Mouse (Mus musculus): ENCODE data around the gene P2ry4.

The P2ry4 gene

DNA sequence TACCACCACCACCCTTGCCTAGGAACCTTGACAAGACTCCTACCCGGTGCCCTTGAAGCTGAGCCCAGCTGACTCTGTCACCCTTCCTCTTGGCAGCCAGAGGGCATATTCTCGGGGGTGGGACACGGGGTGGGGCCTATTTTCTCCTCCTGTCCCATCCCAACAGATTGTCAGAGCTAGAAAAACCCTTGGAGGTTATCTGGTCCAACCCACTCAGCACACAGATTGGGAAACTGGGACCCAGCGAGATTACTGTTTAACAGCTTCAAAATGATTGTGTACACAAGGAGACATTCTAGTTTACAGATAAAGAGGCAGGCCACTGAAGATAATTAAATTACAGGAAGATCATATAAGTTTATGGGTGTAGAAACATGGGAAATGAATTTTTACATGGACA lies at the start of gene P2ry4:
P2ry4 (minus strand) TSS at position 79 of the 400 bp plus-strand sequence.
- no peak for DNase-seq (ENCODE audit: low spot score)

DNA sequence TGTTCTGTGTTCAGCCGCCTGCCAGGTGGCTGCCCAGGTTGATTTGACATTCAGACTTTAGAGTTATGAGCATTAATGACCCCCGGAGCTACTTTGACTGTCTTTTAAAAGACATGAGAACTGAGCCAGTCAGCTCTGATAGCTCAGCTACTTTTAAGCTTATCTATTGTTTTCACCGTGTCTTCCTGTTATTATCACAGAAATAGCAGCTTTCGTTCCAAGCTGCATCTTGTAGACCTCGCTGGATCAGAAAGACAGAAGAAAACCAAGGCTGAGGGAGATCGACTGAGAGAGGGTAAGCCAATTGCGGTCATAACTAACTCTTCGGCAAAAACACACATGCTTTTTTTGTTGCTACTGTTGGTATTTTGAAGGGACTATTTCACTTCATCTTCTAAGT lies 43.8 kb upstream of the P2ry4 start:
- no peak for DNase-seq (ENCODE audit: low spot score)

DNA sequence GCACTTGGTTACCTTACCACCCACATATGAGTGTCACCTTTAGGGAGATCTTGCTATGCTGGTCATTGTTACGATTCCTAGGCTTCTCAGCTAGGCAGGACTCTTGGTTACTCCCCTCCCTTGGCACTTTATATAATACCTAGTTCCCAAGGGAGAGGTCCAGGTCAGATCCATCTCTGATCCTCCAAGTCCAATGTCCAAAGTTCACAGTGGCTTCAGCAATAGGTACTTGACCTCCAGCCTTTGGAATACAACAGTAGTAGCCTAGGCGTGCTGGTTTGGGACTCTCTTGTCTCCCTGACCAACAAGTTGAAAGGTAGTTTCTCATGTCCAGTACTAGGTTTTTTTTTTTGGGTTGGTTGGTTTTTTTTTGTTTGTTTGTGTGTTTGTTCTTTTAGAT lies 34.4 kb upstream of the P2ry4 start:
- no peak for DNase-seq (ENCODE audit: low spot score)

DNA sequence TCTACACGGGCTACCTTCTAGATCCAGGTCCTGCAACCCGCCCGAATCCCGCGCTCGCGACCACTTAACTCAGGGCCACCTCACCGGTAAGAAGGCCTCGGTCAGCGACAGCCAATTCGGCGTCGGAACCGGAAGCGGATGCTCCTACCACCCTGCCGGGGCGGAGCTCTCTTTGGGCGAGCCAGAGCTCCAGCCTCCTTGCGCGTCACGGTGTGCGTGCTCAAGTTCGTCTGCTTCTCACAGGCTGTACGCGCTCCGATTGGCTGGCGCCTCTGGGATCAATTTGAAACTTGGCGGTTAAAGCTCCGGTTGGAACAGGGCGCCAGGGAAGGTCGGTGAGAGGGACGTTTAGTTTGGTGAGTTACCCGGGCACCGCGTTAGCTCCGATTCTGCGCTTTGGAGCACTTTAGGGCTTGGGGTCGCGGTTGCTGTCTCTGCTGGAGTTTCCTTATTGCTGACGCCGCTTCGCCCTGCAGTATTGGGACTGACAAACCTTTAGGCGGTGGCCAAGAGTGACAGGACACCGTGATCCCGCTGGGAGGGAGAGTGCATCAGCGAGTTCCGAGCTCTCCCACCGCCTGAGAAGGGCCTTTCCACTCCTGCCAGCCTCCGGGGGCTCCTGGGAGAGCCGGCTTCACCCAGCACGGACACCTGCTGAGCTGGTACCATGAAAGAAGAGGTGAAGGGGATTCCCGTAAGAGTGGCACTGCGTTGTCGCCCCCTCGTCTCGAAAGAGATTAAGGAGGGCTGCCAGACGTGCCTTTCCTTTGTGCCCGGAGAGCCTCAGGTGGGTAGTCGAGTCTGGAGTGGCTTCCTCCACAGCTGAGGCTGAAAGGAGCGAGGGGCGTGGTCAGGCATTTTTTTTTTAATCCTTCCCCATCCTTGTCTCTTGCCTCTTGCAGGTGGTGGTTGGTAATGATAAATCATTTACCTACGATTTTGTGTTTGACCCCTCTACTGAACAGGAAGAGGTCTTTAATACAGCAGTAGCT lies 31.4 kb upstream of the P2ry4 start, which contains the start of gene Pdzd11:
Pdzd11 (minus strand) TSS at position 767 of the 992 bp plus-strand sequence.
- peak; percentile 84 for DNase-seq (ENCODE audit: low spot score)

DNA sequence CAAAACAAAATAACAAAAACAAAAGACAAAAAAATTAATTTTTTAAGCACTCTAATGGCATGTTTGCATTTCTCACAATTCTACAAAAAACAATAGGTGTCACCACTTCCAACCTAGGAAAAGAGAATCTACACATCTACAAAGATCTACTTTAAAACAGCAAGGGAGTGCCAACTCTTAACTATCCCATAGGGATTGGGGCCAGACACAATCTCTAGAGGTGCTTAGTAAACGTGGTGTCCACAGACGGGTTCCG lies 30.8 kb upstream of the P2ry4 start, which contains the start of gene Kif4:
Kif4 (plus strand) TSS at position 192 of the 256 bp plus-strand sequence.
- DNase-seq (ENCODE audit: low spot score) = no peak

- DNase-seq (ENCODE audit: low spot score) = no peak
These were observed 30.5 kb upstream of the P2ry4 start for GRCm38 (mm10) chrX:100625146-100625545.

GRCm38 (mm10) chrX:100624242-100624641 lies 29.6 kb upstream of the P2ry4 start:
- DNase-seq (ENCODE audit: low spot score) = no peak

DNA sequence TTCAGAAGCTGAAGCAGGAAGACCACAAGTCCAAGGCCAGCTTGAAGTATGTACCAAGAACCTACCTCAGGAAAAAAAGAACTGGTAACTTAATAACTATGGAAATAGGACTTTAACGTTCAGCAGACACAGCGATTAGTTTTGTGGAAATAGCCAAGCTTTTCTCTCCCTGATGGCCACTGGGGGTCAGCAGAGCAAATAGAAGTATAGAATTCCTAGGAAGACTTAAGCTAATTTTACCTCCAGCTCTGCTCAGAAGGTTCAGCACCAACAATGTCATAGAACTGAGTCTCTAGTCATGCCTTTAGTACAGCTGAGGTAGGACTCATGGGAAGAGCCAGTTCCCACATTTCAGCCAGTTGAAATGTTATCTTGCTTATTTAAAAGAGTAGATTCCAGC lies 26.7 kb upstream of the P2ry4 start:
- no peak for DNase-seq (ENCODE audit: low spot score)

DNA sequence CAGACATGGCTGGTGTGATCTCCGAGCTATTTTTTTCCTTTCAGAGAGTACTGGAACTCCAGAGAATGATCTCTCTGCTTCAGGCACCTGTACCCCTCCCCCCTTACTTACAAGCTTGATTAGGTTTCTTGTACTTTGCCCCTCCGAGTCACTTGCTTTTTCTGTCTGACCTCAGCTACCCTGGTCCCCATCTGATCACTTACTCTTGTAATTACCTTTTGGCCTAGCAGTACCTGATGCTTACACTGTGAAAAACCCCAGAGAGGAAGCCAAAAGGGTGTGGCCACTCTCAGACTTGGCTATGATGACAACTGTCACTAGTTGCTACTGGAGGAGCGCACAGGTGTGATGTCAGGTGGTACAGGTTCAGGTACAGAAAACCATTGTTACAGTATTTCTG lies 23.8 kb upstream of the P2ry4 start:
- DNase-seq (ENCODE audit: low spot score) = no peak

GRCm38 (mm10) chrX:100605314-100605713 lies 10.6 kb upstream of the P2ry4 start, which contains the start of gene Arr3:
TSS of gene Arr3 (plus strand) at chrX:100605497.
- no peak for DNase-seq (ENCODE audit: low spot score)

- no peak for DNase-seq (ENCODE audit: low spot score)
These were observed 5.1 kb upstream of the P2ry4 start for GRCm38 (mm10) chrX:100599755-100600154.

GRCm38 (mm10) chrX:100597439-100597838 lies 2.8 kb upstream of the P2ry4 start:
- DNase-seq (ENCODE audit: low spot score) = peak; percentile 22

GRCm38 (mm10) chrX:100571951-100572350 lies 22.7 kb downstream of the P2ry4 start, which contains the start of gene Awat1:
TSS of gene Awat1 (plus strand) at chrX:100572251.
- DNase-seq (ENCODE audit: low spot score) = no peak

DNA sequence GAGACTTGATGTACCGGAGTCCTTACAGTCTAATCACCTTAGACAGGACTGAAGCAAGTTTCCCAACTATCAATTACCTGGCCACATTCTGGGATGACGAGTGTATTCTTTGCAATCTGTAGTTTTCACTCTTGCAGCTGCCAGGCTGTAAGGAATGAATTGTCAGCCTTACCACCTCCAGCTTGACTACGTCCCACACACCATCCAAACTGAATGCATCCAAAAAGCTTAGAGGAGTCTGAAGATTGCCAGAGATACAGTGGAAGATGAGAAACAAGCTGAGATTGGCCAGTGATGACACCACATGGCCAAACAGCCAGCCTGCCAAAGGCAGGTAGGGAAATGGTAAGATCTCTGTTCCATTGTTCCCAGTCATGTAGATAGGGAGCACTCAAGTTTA lies 29.0 kb downstream of the P2ry4 start:
- DNase-seq (ENCODE audit: low spot score) = no peak

DNA sequence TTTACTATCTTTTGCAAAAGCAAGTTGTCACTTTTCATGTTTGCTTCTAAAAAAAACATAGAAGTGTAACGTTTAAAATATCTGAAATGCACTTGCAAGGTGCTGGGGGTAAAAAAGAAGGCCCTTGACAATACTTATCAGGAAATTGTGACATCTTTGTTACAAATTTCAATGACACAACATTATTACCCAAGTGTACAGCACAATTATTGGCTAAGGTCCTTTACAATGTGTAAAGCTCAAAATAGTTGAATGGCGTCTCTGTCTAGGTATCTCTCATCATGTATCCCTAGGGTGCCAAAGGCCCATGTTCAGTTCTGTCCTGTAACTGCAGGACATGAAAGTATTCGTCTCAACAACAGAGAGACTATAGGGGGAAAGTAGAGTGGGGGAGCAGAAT lies 38.6 kb downstream of the P2ry4 start:
- no peak for DNase-seq (ENCODE audit: low spot score)

All from ovary, postnatal 36 days (tissue).